Mouse (Mus musculus): ENCODE data around the gene Cpne4. TPM values are rescaled to one million over a fixed set of nuclear protein-coding genes. Genes with fewer than 3 reads are reported as not detected.

Cpne4 gene
- polyA plus RNA-seq, 1 experiment = 0.56 TPM

GRCm38 (mm10) chr9:104845226-104845930, 298.3 kb downstream of the Cpne4 start:
- TF ChIP-seq CTCF (IDR thresholded peaks at IDR 0.05; ENCODE audit: borderline replicate concordance, insufficient read depth, low read length) (no peak), POLR2A (IDR thresholded peaks at IDR 0.05; ENCODE audit: low read depth, low read length) (no peak)
- no peaks in the 10 kb centered on the region for H3K4me1 ChIP-seq (ENCODE audit: control insufficient read depth, insufficient read depth, low read length)

DNA sequence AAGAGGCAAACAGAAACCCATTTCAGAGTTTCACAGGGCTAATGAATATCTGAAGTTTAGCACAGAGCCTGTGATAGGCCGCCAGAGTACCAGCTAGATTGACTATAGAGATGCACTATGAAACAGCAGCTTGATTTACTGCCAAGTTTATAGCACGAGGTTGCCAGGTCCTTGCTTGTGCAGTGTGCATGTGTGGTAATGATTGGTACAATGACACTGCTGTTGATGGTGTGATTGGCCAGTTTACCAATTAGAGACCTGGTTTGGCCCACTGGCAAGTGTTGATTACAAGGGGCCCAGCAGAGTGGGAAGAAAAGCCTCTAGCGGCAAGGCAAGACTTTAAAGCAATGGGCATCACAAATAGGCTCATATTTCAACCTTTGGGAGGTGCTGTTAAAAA, 306.6 kb downstream of the Cpne4 start:
- Histone ChIP-seq H3K27ac (ENCODE audit: insufficient read depth, low read length) (no peak overlapping the region), H3K4me1 (ENCODE audit: control insufficient read depth, insufficient read depth, low read length) (no peaks in the 10 kb centered on the region), H3K4me3 (ENCODE audit: insufficient read depth, low read length) (no peak overlapping the region)
- no peak for TF ChIP-seq CTCF (IDR thresholded peaks at IDR 0.05; ENCODE audit: borderline replicate concordance, insufficient read depth, low read length)

More at GRCm38 (mm10) chr9:104845226-104845930, 298.3 kb downstream of the Cpne4 start:
- H3K27ac ChIP-seq (ENCODE audit: insufficient read depth, low read length) = no peak overlapping the region
- H3K4me3 ChIP-seq (ENCODE audit: insufficient read depth, low read length) = no peak overlapping the region

DNA sequence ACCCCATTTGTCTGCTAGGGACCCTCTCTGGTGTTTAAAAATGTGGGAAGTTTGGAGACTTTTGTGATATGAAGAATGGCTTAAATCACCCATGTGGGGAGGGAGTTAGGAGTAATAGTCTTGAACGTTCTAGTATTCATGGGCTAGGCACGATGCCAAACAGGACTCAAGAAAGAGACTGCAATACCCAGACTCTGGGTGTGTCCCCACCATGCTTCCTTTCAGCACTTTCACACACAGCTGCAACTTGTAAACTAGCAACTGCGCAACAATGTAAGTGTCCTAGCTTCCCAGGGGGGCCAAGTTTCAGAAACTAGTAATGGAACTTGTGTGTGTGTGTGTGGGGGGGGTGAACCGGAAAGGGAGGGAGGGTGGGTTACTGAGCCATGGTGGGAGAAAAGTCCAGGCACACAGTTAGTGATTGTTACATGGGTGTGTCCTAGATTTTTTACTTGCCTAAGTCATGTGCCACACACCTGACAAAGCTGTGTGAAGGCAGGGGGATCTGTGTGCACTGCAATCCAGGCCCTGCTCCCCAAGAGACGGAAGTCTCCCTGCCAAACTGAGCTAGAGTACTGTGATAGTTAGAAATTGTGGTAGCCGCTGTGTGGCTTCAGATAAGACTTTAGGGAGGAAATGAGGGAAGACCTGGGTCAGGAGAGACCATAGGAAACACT, 307.3 kb downstream of the Cpne4 start:
- no peaks in the 10 kb centered on the region for H3K4me1 ChIP-seq (ENCODE audit: control insufficient read depth, insufficient read depth, low read length)
- no peak overlapping the region for H3K4me3 ChIP-seq (ENCODE audit: insufficient read depth, low read length)
- no peak for TF ChIP-seq POLR2A (IDR thresholded peaks at IDR 0.05; ENCODE audit: low read depth, low read length)
- H3K27ac ChIP-seq (ENCODE audit: insufficient read depth, low read length) = no peak overlapping the region

DNA sequence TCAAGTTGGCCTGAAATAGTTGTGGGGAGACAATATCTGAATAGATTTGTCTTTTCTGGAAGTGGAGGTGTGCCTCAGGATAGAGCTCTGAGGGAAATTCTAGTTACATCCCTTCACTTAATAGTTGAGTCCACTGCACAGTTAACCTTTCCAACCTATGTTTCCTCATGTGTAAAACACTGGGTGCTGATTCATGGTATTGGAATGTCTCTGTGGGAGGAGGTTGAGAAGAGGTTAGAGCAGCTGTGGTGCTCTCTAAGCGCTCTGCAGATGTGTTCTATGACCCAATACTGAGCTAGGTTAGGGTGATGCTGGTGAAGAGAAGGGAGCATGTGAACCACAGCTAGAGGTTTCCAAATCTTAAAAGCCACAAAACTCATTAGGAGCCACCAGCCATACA, 318.7 kb downstream of the Cpne4 start:
- Histone ChIP-seq H3K4me1 (ENCODE audit: control insufficient read depth, insufficient read depth, low read length) (0 out of 2 replicates have a peak, but pooled peaks cover 3% of the 10 kb centered on the region), H3K27ac (ENCODE audit: insufficient read depth, low read length) (no peak overlapping the region), H3K4me3 (ENCODE audit: insufficient read depth, low read length) (no peak overlapping the region)
- TF ChIP-seq POLR2A (IDR thresholded peaks at IDR 0.05; ENCODE audit: low read depth, low read length) = no peak
- TF ChIP-seq CTCF (IDR thresholded peaks at IDR 0.05; ENCODE audit: borderline replicate concordance, insufficient read depth, low read length) = no peak

- Histone ChIP-seq H3K4me1 (ENCODE audit: control insufficient read depth, insufficient read depth, low read length) (no peaks in the 10 kb centered on the region; the same call in 1 of the 2 replicates), H3K4me3 (ENCODE audit: insufficient read depth, low read length) (no peak overlapping the region), H3K27ac (ENCODE audit: insufficient read depth, low read length) (no peak overlapping the region; the same call in 1 of the 2 replicates)
- TF ChIP-seq CTCF (IDR thresholded peaks at IDR 0.05; ENCODE audit: borderline replicate concordance, insufficient read depth, low read length) (no peak), POLR2A (IDR thresholded peaks at IDR 0.05; ENCODE audit: low read depth, low read length) (no peak)
Observed at GRCm38 (mm10) chr9:104872586-104872985, 325.5 kb downstream of the Cpne4 start.

DNA sequence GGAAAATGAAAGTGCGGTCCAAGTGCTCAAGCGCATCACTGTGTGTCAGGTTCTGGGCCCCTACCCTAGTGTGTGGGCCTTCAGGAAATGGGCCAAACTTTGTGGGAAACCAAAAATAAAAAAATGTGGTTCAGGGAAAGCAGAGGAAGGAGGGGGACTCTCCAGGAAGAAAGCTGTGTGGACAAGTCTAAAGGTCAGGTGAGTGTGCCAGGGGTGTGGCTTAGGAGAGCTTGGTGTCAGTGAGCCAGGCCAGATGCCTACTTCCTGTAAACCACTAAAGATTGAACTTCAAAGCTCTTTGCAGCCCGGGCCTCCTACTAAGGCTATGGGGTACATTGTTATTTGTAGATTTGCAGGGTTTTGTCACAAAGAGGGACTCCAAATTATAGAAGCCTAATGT, 327.1 kb downstream of the Cpne4 start:
- Histone ChIP-seq H3K4me1 (ENCODE audit: control insufficient read depth, insufficient read depth, low read length) (no peaks in the 10 kb centered on the region; the same call in 1 of the 2 replicates), H3K27ac (ENCODE audit: insufficient read depth, low read length) (no peak overlapping the region), H3K4me3 (ENCODE audit: insufficient read depth, low read length) (no peak overlapping the region)
- TF ChIP-seq CTCF (IDR thresholded peaks at IDR 0.05; ENCODE audit: borderline replicate concordance, insufficient read depth, low read length) (no peak), POLR2A (IDR thresholded peaks at IDR 0.05; ENCODE audit: low read depth, low read length) (no peak)

- Histone ChIP-seq H3K4me3 (ENCODE audit: insufficient read depth, low read length) (no peak overlapping the region), H3K27ac (ENCODE audit: insufficient read depth, low read length) (no peak overlapping the region), H3K4me1 (ENCODE audit: control insufficient read depth, insufficient read depth, low read length) (no peaks in the 10 kb centered on the region; the same call in 1 of the 2 replicates)
- TF ChIP-seq POLR2A (IDR thresholded peaks at IDR 0.05; ENCODE audit: low read depth, low read length) (no peak), CTCF (IDR thresholded peaks at IDR 0.05; ENCODE audit: borderline replicate concordance, insufficient read depth, low read length) (no peak)
Observed at GRCm38 (mm10) chr9:104877014-104877413, 329.9 kb downstream of the Cpne4 start.

GRCm38 (mm10) chr9:104878558-104878957, 331.5 kb downstream of the Cpne4 start:
- no peak overlapping the region for H3K27ac ChIP-seq (ENCODE audit: insufficient read depth, low read length)
- no peak for TF ChIP-seq POLR2A (IDR thresholded peaks at IDR 0.05; ENCODE audit: low read depth, low read length)
- no peak for TF ChIP-seq CTCF (IDR thresholded peaks at IDR 0.05; ENCODE audit: borderline replicate concordance, insufficient read depth, low read length)
- no peaks in the 10 kb centered on the region; the same call in 1 of the 2 replicates for H3K4me1 ChIP-seq (ENCODE audit: control insufficient read depth, insufficient read depth, low read length)
- no peak overlapping the region for H3K4me3 ChIP-seq (ENCODE audit: insufficient read depth, low read length)

DNA sequence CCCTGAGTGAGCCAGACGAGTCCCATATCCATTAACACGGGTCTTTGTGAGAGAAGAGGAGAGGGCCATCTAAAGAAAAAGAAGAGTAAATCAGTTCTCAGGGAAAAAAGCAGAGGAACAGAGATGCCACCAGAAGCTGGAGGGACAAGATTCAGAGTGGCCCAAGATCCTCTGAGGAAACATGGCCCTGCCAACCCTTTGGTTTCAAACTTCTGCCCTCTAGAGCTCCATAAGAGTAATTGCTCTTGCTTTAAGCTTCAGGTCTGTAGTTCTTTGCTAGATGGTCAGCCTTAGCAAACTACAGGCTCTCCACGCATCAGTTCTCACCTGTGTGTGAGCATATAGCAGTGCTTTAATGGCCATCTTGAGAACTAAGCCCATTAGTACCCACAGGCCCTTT, 343.4 kb downstream of the Cpne4 start:
- TF ChIP-seq POLR2A (IDR thresholded peaks at IDR 0.05; ENCODE audit: low read depth, low read length) = no peak
- TF ChIP-seq CTCF (IDR thresholded peaks at IDR 0.05; ENCODE audit: borderline replicate concordance, insufficient read depth, low read length) = no peak

GRCm38 (mm10) chr9:104895360-104895759, 348.3 kb downstream of the Cpne4 start:
- Histone ChIP-seq H3K27ac (ENCODE audit: insufficient read depth, low read length) (no peak overlapping the region), H3K4me1 (ENCODE audit: control insufficient read depth, insufficient read depth, low read length) (0 out of 2 replicates have a peak, but pooled peaks cover 3% of the 10 kb centered on the region), H3K4me3 (ENCODE audit: insufficient read depth, low read length) (no peak overlapping the region)
- no peak for TF ChIP-seq CTCF (IDR thresholded peaks at IDR 0.05; ENCODE audit: borderline replicate concordance, insufficient read depth, low read length)
- TF ChIP-seq POLR2A (IDR thresholded peaks at IDR 0.05; ENCODE audit: low read depth, low read length) = no peak

More for the DNA sequence above, 343.4 kb downstream of the Cpne4 start:
- no peak overlapping the region for H3K27ac ChIP-seq (ENCODE audit: insufficient read depth, low read length)
- no peak overlapping the region for H3K4me3 ChIP-seq (ENCODE audit: insufficient read depth, low read length)
- no peaks in the 10 kb centered on the region for H3K4me1 ChIP-seq (ENCODE audit: control insufficient read depth, insufficient read depth, low read length)
